Mouse (Mus musculus) CH12.LX (cell line): ENCODE measurements around the gene Ncoa5.

Experiments used
- CTCF ChIP-seq, 2 experiments: IDR thresholded peaks in 1 of 2; conservative IDR thresholded peaks in 1 of 2; 2 replicates each; pipeline ENCODE4 v1.5.1; 2011 to 2012; ENCODE audit warnings: low read depth in 2 of 2, low read length in 2 of 2, improper control_type of control experiment in 1 of 2, inconsistent platforms in 1 of 2, mild to moderate bottlenecking in 1 of 2, moderate library complexity in 1 of 2
- E2F4 ChIP-seq: IDR thresholded peaks from 2 replicates; pipeline ENCODE4 v1.6.1; 2011; ENCODE audit warnings: low read depth, low read length, improper control_type of control experiment; ENCODE audit not compliant: insufficient replicate concordance
- GABPA ChIP-seq: IDR thresholded peaks from 2 replicates; pipeline ENCODE4 v1.6.1; 2012; ENCODE audit warnings: low read depth, low read length, improper control_type of control experiment, inconsistent platforms; ENCODE audit not compliant: insufficient replicate concordance
- TCF12 ChIP-seq: IDR thresholded peaks from 2 replicates; pipeline ENCODE4 v1.6.1; 2014; ENCODE audit warnings: low read depth, mild to moderate bottlenecking, inconsistent platforms, low read length, improper control_type of control experiment

- no peak for TF ChIP-seq CTCF (conservative IDR thresholded peaks at IDR 0.05 in 1 of 2, IDR thresholded peaks at IDR 0.05 in 1 of 2; ENCODE audit: low read depth in 2 of 2, low read length in 2 of 2)
- TF ChIP-seq E2F4, result no peak
- no peak for TF ChIP-seq GABPA
- no peak for TF ChIP-seq TCF12
Measured at GRCm38 (mm10) chr2:165078045-165078444, 43.4 kb upstream of the Ncoa5 start.
